Mouse (Mus musculus): ENCODE data around the gene Gatb.

DNA sequence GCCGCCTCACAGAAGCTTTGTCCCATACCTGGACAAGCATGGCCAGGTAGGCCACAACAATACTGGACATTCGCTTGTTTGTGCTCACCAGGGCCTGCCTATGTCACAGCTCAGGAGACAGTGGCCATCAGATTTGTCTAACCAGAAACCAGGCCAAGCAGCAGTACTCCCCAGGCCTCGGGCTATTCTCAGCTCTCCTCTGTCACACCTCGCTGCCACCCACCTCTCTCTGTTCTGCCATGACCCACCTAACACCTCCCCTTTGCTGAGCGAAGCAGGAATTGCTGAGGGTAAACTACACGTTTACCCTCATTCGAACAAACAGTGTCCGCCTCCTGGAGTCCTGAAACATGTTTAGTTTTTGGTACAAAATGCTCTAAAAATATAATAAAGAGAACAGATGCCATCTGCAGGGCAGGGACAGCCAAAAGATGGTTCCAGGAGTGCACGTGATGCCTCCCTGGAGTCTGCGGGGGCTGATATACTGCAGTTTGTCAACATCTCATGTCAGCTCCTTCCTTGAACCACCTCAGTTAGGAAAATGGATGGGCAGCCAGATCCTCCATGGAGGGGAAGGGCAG, 90.8 kb downstream of the Gatb start:
- TF ChIP-seq GATA1 (IDR thresholded peaks at IDR 0.05; ENCODE audit: borderline replicate concordance, low read length) (no peak), FLI1 (IDR thresholded peaks at IDR 0.05; ENCODE audit: low read length) (no peak)
